Mouse (Mus musculus) ES-Bruce4 (cell line): ENCODE data around the gene Cpsf4. TPM values are rescaled to one million over a fixed set of nuclear protein-coding genes. Genes with fewer than 3 reads are reported as not detected.
A peak's percentile ranks its signal among the peaks of the same experiment; 100 is the strongest.
"Not testable (repeated sequence)": the region's sequence is repeated elsewhere in the genome, so short reads cannot be mapped to it uniquely, and the experiment has no call there.

Experiments used
- H3K27ac ChIP-seq: 2 replicates; pipeline ENCODE4 v1.5.1; 2012; ENCODE audit warnings: low read length, inconsistent platforms; ENCODE audit not compliant: insufficient read depth
- H3K27me3 ChIP-seq: 2 replicates; pipeline ENCODE4 v1.6.1; 2012; ENCODE audit warnings: mild to moderate bottlenecking, low read length, inconsistent platforms; ENCODE audit not compliant: control insufficient read depth, poor library complexity, insufficient read depth, severe bottlenecking
- H3K36me3 ChIP-seq: 2 replicates; pipeline ENCODE4 v1.6.1; 2012; ENCODE audit warnings: inconsistent platforms, mild to moderate bottlenecking, low read length, moderate library complexity; ENCODE audit not compliant: control insufficient read depth, poor library complexity, insufficient read depth, severe bottlenecking
- H3K4me1 ChIP-seq: one replicate; pipeline ENCODE4 v1.8.1; 2011; ENCODE audit warnings: low read length; ENCODE audit not compliant: control insufficient read depth, insufficient read depth
- H3K4me3 ChIP-seq: 2 replicates; pipeline ENCODE4 v1.5.1; 2011; ENCODE audit warnings: low read depth, mild to moderate bottlenecking, low read length
- H3K9ac ChIP-seq: 2 replicates; pipeline ENCODE4 v1.6.1; 2012; ENCODE audit warnings: low read depth, mild to moderate bottlenecking, inconsistent platforms; ENCODE audit not compliant: poor library complexity, severe bottlenecking
- H3K9me3 ChIP-seq: replicated peaks from 2 replicates; pipeline ENCODE4 v1.6.1; 2012; ENCODE audit warnings: mild to moderate bottlenecking, low read length, inconsistent platforms; ENCODE audit not compliant: control insufficient read depth, poor library complexity, insufficient read depth, severe bottlenecking
- CTCF ChIP-seq: IDR thresholded peaks from one replicate; pipeline ENCODE4 v1.8.1; 2011; ENCODE audit warnings: low read depth, low read length
- EP300 ChIP-seq: IDR thresholded peaks from 2 replicates; pipeline ENCODE4 v1.6.1; 2011; ENCODE audit warnings: low read depth, low read length; ENCODE audit not compliant: insufficient read depth
- POLR2A ChIP-seq: IDR thresholded peaks from one replicate; pipeline ENCODE4 v1.8.1; 2011; ENCODE audit warnings: low read length; ENCODE audit not compliant: insufficient read depth
- polyA plus RNA-seq: library from polyadenylated mRNA; stranded (reverse); fragments of >200 nt; gene quantifications from 2 replicates; pipeline ENCODE4 v1.2.4, GENCODE M21; 2011; ENCODE audit warnings: low read depth; ENCODE audit not compliant: missing spikeins, insufficient read depth, insufficient read length

Cpsf4 gene
- polyA plus RNA-seq, 1 experiment: 49.6 TPM

DNA sequence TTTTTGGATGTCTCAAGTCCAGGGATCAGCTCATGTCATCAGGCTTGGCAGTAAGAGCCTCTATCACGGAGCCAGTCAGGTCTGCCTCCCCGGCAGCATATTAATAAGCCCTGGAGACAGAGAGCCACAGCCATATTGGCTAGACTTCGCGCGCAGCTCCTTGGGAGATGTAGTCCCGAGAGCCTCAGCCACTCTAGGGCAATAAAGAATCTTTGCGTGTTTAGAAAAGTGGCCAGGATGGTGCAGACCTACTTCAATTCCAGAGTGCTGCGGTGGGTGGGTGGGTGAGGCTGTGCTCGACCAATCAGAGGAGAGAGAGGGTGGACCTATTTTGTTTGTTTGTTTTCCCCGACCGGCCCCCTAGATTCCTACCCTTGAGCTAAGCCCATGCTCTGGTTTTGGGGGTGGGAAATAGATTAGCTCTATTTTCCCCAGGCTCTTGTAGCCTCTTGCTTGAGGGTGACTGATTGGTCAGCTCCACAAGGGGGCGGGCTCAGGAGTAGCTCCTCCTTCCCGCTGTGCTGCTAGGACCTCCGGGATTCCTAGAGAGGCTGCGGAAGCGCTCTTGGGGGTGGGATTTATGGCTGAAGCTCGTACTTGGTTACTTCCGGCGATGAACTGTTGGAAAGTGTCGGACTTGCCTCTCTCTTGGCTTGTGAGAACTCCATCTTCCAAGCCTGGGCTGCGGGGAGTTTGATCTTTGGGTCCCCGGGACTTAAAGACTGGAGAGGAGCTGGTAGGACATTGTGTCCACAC lies 37.1 kb downstream of the Cpsf4 start, which contains the start of gene Zkscan5:
Zkscan5 (plus strand) TSS at position 627 of the 756 bp plus-strand sequence.
- peak within 1 kb of the TSS; percentile 78 for H3K9ac ChIP-seq
- no peaks in the 10 kb centered on the region for H3K4me1 ChIP-seq
- peak within 1 kb of the TSS; percentile 94 for H3K4me3 ChIP-seq
- H3K27me3 ChIP-seq: no peaks in the 10 kb centered on the region
- H3K36me3 ChIP-seq: no peaks in the 10 kb centered on the region
- TF ChIP-seq EP300 (0 out of 2 replicates have a peak, but pooled peaks have one; percentile 3), CTCF (no peak), POLR2A (peak; percentile 34)
- peak within 1 kb of the TSS; percentile 78 for H3K27ac ChIP-seq
- H3K9me3 ChIP-seq: no peaks in the 10 kb centered on the region

- Histone ChIP-seq H3K4me3 (peak overlapping the region; percentile 57), H3K27ac (no peak overlapping the region), H3K36me3 (no peaks in the 10 kb centered on the region), H3K4me1 (no peaks in the 10 kb centered on the region), H3K9me3 (no peaks in the 10 kb centered on the region), H3K9ac (peak overlapping the region; percentile 59), H3K27me3 (no peaks in the 10 kb centered on the region)
- no peak for TF ChIP-seq EP300
- no peak for TF ChIP-seq POLR2A
- no peak for TF ChIP-seq CTCF
These were observed 38.0 kb downstream of the Cpsf4 start for GRCm38 (mm10) chr5:145205041-145205440.

DNA sequence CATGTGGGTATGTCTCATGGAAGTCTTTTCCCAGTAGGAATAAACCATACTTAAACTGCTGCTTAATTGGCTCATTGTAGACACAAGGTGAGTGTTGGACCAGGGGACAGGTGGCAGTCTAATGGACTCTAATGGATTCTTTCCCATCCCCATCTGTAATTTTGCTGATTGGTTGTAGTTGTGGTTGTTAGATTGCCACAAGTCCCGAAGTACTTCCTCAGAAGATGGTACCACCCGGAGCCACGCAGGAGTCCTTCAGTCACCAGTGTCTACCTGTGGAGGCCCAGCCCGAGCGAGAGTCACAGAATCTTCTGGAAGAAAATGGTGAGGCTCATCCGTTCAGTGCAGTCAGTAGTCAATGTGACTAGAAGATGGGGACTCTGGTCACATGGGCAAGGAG lies 40.4 kb downstream of the Cpsf4 start:
- Histone ChIP-seq H3K36me3 (peaks cover 7% of the 10 kb centered on the region), H3K9ac (no peak overlapping the region), H3K4me1 (no peaks in the 10 kb centered on the region), H3K27ac (no peak overlapping the region), H3K9me3 (no peaks in the 10 kb centered on the region), H3K27me3 (no peaks in the 10 kb centered on the region), H3K4me3 (no peak overlapping the region)
- no peak for TF ChIP-seq CTCF
- TF ChIP-seq EP300: no peak
- TF ChIP-seq POLR2A: no peak

DNA sequence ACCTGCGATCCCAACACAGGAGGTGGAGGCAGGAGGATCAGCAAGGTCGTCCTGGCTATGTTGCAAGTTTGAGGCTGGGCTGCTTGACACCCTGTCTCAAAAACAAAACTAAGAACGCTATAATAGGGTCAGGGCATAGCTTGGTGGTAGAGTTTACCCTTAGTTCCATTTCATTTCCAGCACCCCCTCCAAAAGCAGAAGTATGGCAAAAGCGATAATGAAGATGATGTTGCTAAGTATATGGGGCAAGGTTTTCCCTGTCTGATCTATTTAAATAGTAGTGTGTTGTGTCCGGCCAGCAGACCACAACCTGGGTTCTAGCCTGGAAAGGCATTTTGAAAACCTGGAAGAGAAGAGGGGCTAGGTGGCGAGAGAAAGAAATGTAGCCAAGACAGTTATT lies 40.9 kb downstream of the Cpsf4 start:
- Histone ChIP-seq H3K9ac (no peak overlapping the region), H3K27ac (no peak overlapping the region), H3K4me3 (no peak overlapping the region), H3K4me1 (no peaks in the 10 kb centered on the region), H3K9me3 (no peaks in the 10 kb centered on the region), H3K36me3 (peaks cover 9% of the 10 kb centered on the region), H3K27me3 (no peaks in the 10 kb centered on the region)
- TF ChIP-seq CTCF (no peak), EP300 (no peak), POLR2A (no peak)

GRCm38 (mm10) chr5:145208391-145208790 lies 41.4 kb downstream of the Cpsf4 start:
- not testable (repeated sequence) for H3K27me3 ChIP-seq, H3K27ac ChIP-seq, H3K4me1 ChIP-seq, H3K9me3 ChIP-seq
- peak overlapping the region; percentile 68 for H3K4me3 ChIP-seq
- H3K9ac ChIP-seq: peak overlapping the region; percentile 33; the same call in 1 of the 2 replicates
- H3K36me3 ChIP-seq: peaks cover 10% of the 10 kb centered on the region

DNA sequence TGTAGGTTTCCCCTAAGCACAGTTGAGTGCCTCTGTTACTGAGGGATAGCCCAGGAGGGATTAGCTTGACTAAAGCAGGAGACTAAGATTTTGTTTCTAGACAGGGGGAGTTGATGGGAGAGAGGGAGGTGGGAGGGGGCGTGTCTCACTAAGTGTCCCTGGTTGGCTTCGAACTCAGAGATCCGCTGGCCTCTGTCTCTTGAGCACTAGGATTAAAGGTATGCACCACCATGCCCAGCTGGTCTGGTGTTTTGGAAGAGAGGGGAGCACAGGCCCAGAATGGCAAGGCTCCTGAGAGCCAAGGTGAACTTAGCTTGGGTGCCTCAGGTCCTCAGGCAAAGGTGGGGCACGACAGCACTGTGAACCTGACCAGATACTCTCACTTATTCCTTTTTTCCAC lies 44.3 kb downstream of the Cpsf4 start:
- no peaks in the 10 kb centered on the region for H3K4me1 ChIP-seq
- TF ChIP-seq CTCF (no peak), POLR2A (no peak), EP300 (no peak)
- no peak overlapping the region for H3K27ac ChIP-seq
- H3K4me3 ChIP-seq: no peak overlapping the region
- H3K27me3 ChIP-seq: no peaks in the 10 kb centered on the region
- H3K36me3 ChIP-seq: peaks cover 10% of the 10 kb centered on the region
- no peak overlapping the region for H3K9ac ChIP-seq
- H3K9me3 ChIP-seq: no peaks in the 10 kb centered on the region
